Mouse (Mus musculus) MN1 (cell line): ENCODE results near the gene Slc35b1.

Experiments used
- DNase-seq: peaks from one replicate; pipeline ENCODE4 v3.0.0-alpha.2; 2016; ENCODE audit warnings: low spot score

Slc35b1 gene

GRCm38 (mm10) chr11:95384319-95384972, at the start of gene Slc35b1:
Gene Slc35b1, plus strand, starts transcription at chr11:95384692.
- peak; percentile 98 for DNase-seq

- peak; percentile 91 for DNase-seq
These were observed 47.8 kb upstream of the Slc35b1 start, which contains the start of gene Fam117a for GRCm38 (mm10) chr11:95336568-95337128. Gene Fam117a, plus strand, starts transcription at chr11:95337018.

- DNase-seq, result peak; percentile 50
These were observed 47.2 kb upstream of the Slc35b1 start for GRCm38 (mm10) chr11:95337129-95337813.

- DNase-seq, result peak; percentile 12
These were observed 46.6 kb upstream of the Slc35b1 start for GRCm38 (mm10) chr11:95337846-95338342.

GRCm38 (mm10) chr11:95339471-95340021, 44.9 kb upstream of the Slc35b1 start:
- DNase-seq, result peak; percentile 49

GRCm38 (mm10) chr11:95340259-95340658, 44.2 kb upstream of the Slc35b1 start:
- DNase-seq, result peak; percentile 50

- no peak for DNase-seq
These were observed 43.8 kb upstream of the Slc35b1 start for GRCm38 (mm10) chr11:95340664-95341063.

GRCm38 (mm10) chr11:95343180-95343579, 41.3 kb upstream of the Slc35b1 start:
- DNase-seq, result no peak

- DNase-seq, result no peak
These were observed 40.3 kb upstream of the Slc35b1 start for GRCm38 (mm10) chr11:95344181-95344580.

GRCm38 (mm10) chr11:95350289-95350688, 34.2 kb upstream of the Slc35b1 start:
- DNase-seq, result no peak

- DNase-seq, result no peak
These were observed 33.5 kb upstream of the Slc35b1 start for GRCm38 (mm10) chr11:95350960-95351359.

GRCm38 (mm10) chr11:95352686-95353085, 31.8 kb upstream of the Slc35b1 start:
- no peak for DNase-seq

GRCm38 (mm10) chr11:95353226-95353625, 31.3 kb upstream of the Slc35b1 start:
- DNase-seq, result no peak

- no peak for DNase-seq
These were observed 30.1 kb upstream of the Slc35b1 start for GRCm38 (mm10) chr11:95354228-95354944.

GRCm38 (mm10) chr11:95354945-95355660, 29.4 kb upstream of the Slc35b1 start:
- DNase-seq, result no peak

- DNase-seq, result no peak
These were observed 28.9 kb upstream of the Slc35b1 start for GRCm38 (mm10) chr11:95355661-95356011.

GRCm38 (mm10) chr11:95356039-95356438, 28.5 kb upstream of the Slc35b1 start:
- no peak for DNase-seq

- peak; percentile 76 for DNase-seq
These were observed 27.8 kb upstream of the Slc35b1 start for GRCm38 (mm10) chr11:95356469-95357273.

- no peak for DNase-seq
These were observed 26.2 kb upstream of the Slc35b1 start for GRCm38 (mm10) chr11:95358263-95358662.

- no peak for DNase-seq
These were observed 20.1 kb upstream of the Slc35b1 start for GRCm38 (mm10) chr11:95364388-95364787.

- DNase-seq, result peak; percentile 79
These were observed 18.9 kb upstream of the Slc35b1 start for GRCm38 (mm10) chr11:95365596-95365995.
